Mouse (Mus musculus) olfactory bulb, adult 2 months (tissue): ENCODE results near the gene Gm20696.

ENCODE experiments used
- CTCF ChIP-seq: fragments of 200-500 bp; IDR thresholded peaks from 2 replicates; pipeline ENCODE4 v1.5.1; 2012; ENCODE audit warnings: low read depth, mild to moderate bottlenecking, low read length, moderate library complexity; ENCODE audit not compliant: insufficient read depth
- POLR2A ChIP-seq: fragments of 200-500 bp; IDR thresholded peaks from 2 replicates; pipeline ENCODE4 v1.6.1; 2012; ENCODE audit warnings: mild to moderate bottlenecking, low read depth, low read length, moderate library complexity; ENCODE audit not compliant: insufficient read depth

GRCm38 (mm10) chr6:99350156-99350555, 316.4 kb downstream of the Gm20696 start:
- no peak for TF ChIP-seq POLR2A
- TF ChIP-seq CTCF = no peak
